Mouse (Mus musculus) left cerebral cortex, postnatal 14 days (tissue): ENCODE measurements around the gene Ttbk2. TPM values are rescaled to one million over a fixed set of nuclear protein-coding genes. Genes with fewer than 3 reads are reported as not detected.

Experiments
- DNase-seq, 2 experiments: peaks; one replicate each; pipeline ENCODE4 v3.0.0; 2021 to 2022; ENCODE audit warnings: low spot score in 2 of 2, mixed read lengths in 1 of 2
- intact Hi-C: fragments of 180-260 bp; cut with DNase I; formaldehyde crosslinking; loops from one replicate; pipeline ENCODE4 v1.15.1; 2025
- long read RNA-seq, 2 experiments: library from polyadenylated mRNA; stranded (forward); transcript quantifications; one replicate each; pipeline ENCODE4 v2.0.0; 2021
- total RNA-seq, 2 experiments: library from RNA; stranded (reverse); gene quantifications; 2 replicates each; pipeline ENCODE4 v1.2.3; 2021

Gene Ttbk2
- 10 to 100 TPM; 67.2 to 70.6 TPM for total RNA-seq
- long read RNA-seq, experiment 1, full-length matches to known transcripts = 2 of 5 reads
- long read RNA-seq, experiment 1, partial matches to known transcripts = 1 of 5 reads
- long read RNA-seq, experiment 1, other reads (novel, unspliced or antisense) = 2 of 5 reads
- long read RNA-seq, experiment 2, partial matches to known transcripts = 1 of 6 reads
- long read RNA-seq, experiment 2, other reads (novel, unspliced or antisense) = 4 of 6 reads

DNA sequence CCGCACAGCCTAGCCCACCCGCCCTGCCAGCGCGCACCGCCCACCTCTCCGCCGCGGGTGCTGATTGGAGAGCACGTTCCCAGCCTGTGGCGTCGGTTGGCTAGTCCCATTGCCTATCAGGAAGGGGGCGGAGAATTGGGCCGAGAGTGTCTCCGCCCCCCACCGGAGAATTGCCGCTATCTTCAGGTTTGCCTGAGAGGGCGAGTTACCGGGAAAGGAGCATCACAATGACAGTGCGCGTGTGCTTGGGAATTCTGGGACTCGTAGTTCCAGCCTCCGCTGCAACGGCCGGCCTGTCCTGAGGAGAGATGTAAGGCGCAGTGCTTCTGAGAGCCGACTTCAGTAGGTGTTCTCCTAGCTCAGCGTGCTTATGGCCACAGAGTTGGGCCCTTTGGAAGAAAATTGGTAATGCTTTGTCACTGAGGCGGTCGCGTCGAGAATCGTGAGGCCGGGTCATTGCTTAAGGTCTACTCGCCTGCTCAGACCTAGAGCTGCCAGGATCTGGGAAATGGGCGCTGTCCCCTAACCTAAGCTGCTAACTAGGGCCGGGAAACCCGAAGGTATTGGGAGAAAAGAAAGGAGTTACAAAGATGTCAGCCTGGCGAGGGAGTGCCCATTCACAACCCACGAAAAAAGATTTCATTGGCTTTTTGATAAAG, at the start of gene Ttbk2:
Ttbk2 (minus strand) TSS at position 181 of the 659 bp plus-strand sequence.
- DNase-seq = peak; percentile 98 to 99
- intact Hi-C loops = no loop called here

DNA sequence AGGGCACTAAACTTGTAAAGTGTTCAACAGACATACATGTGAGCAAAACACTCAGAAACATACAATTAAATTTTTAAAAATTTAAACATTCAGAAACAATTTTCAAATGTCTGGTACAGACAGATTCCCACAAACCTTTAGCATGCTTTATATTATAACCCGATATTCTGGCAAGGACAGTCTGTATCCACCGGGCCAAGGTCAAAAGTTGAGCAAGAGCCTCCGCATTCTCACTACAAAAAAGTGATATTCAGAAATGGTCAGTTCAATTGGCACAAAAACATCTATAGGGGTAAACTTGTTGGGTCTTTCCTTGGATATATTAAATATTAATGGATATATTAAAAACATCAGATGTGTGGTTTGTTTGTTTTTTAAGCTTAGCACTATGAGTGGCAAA, 46.0 kb upstream of the Ttbk2 start:
- no peak for DNase-seq
- intact Hi-C loops = no loop called here

DNA sequence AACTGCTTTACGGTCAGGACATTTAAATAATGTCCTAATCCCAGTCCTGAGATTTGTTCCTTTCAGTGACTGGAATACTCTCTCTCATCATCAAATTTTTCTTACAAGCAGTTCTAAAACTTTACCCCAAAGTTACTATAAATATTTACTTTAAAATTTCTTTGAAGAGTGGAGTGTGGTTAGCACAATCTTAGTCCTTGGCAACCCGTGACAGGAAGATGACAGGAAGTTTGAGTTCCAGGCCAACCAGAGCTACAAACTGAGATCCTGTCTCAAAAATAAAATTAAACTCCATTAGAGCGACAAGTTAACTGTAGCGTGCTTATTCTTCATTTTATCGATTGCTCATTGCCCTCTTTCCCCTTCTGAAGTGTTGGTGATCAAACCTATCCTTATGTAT, 37.2 kb upstream of the Ttbk2 start:
- intact Hi-C loops = no loop called here
- no peak for DNase-seq

DNA sequence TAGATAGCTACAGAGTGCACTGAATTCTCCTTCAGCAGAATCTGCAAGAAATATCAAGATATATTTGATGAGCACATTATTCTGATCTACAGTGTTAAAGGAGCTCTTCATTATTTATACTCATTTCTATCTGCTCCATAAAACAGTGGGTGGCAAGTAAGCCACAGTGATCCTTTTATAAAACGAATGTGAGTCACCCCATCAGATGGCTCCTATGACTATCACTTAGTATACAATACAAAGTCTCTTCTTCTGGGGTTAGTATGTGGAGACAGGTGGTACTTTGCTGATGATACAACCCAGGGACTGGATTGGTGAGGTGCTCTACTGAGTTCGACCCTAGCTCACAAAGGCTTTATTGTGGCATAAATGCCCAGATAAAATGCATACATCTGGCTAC, 22.8 kb upstream of the Ttbk2 start:
- intact Hi-C loops = no loop called here
- DNase-seq = peak in 1 of 2 experiments; percentile 17

- intact Hi-C loops = loop anchor here (2.0 kb wide), 1 partner anchor 141 kb away; no protein-coding TSS in a partner anchor
Measured at GRCm38 (mm10) chr2:120871447-120872336, 21.3 kb upstream of the Ttbk2 start.

DNA sequence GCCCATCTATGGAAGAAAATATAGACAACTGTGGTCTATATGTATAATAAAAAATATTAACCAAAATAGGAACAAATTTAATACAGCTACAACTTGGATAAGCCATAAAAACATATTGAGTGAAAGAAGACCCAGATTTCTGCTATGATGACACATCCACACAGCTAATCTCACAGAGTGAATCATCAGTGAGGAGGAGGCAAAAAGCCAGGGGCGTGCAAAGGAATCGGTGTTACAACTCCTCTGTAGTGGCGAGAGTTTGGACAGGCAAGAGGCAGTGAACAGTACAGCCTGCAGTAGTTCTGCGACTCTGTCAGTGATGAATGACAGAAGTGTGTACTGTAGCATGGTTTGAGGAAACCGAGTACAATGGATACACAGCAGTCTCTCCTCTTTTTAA, 16.9 kb upstream of the Ttbk2 start:
- intact Hi-C loops = no loop called here
- peak; percentile 41 to 51 for DNase-seq

More at GRCm38 (mm10) chr2:120871447-120872336, 21.3 kb upstream of the Ttbk2 start:
- peak; percentile 28 to 30 for DNase-seq

GRCm38 (mm10) chr2:120866561-120866960, 16.2 kb upstream of the Ttbk2 start:
- DNase-seq = peak in 1 of 2 experiments; percentile 41
- intact Hi-C loops = no loop called here

DNA sequence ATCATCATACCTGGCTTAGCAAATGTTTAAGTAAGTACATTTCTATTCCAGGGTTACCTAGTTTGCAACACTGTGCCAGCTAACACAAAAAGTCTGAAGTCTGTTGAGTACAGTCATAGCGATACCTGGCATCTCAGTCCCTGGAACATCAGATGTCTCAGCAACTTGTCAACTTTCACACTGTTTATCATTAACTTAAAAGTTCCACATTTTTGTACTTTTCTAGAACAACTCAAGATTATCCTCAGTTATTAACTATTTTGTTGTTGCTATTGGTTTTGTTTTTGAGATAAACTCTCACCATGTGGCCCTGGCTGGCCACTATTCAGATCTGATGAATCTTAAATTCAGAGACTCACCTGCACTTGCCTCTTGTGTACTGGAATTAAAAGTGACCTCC, 13.0 kb upstream of the Ttbk2 start:
- intact Hi-C loops = no loop called here
- DNase-seq = no peak

DNA sequence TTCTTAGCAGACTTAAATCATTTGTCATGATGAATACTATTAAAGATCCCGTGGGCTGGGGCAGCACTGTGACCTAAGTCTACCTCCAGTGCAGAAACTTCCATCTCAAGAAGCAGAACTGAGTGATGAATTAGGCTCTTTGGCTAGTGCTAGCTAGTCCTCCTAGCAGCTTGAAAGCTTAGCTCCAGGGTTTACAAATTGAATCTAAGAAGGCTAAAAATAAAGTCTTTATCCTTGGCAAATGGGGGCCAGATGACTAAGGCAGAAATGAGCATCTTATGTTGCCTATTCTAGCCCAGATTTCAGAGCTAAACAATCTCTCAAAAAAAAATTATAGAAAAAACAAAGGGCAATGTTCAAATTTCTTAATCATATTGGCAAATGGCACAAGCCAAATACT, 10.3 kb upstream of the Ttbk2 start:
- intact Hi-C loops = no loop called here
- no peak for DNase-seq

- intact Hi-C loops = no loop called here
- DNase-seq = no peak
Measured at GRCm38 (mm10) chr2:120858131-120858530, 7.7 kb upstream of the Ttbk2 start.

DNA sequence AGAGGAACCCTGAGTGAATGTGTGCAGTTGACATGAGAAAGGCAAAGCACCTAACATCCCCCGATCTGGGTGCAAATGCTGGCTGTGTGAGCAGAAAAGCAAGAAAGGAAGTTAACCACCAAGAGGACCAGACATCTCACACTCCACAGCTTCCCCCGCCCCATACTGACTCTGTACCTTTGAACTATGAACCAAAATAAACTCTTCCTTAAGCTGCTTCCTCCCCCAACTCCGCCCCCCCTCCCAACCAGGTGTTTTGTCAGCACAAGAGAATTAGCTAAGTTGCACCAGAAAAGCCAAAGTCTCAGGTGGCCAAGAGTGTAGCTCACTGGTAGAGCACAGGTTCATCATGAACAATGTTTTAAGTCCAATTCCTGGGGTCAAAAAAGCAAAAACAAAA, 2.7 kb upstream of the Ttbk2 start:
- no peak for DNase-seq
- intact Hi-C loops = no loop called here

- DNase-seq = no peak
- intact Hi-C loops = no loop called here
Measured at GRCm38 (mm10) chr2:120852626-120853025, 2.2 kb upstream of the Ttbk2 start.

- peak; percentile 13 to 52 for DNase-seq
- intact Hi-C loops = no loop called here
Measured at GRCm38 (mm10) chr2:120849449-120850423, 668 bp downstream of the Ttbk2 start, which contains the start of gene Cdan1. Gene Cdan1, minus strand, starts transcription at chr2:120850128.

GRCm38 (mm10) chr2:120845280-120845679, 5.1 kb downstream of the Ttbk2 start:
- intact Hi-C loops = no loop called here
- no peak for DNase-seq

- intact Hi-C loops = no loop called here
- no peak for DNase-seq
Measured at GRCm38 (mm10) chr2:120843990-120844389, 6.4 kb downstream of the Ttbk2 start.

- intact Hi-C loops = no loop called here
- no peak for DNase-seq
Measured at GRCm38 (mm10) chr2:120841211-120841610, 9.2 kb downstream of the Ttbk2 start.

- no peak for DNase-seq
- intact Hi-C loops = no loop called here
Measured at GRCm38 (mm10) chr2:120835167-120835566, 15.2 kb downstream of the Ttbk2 start.

GRCm38 (mm10) chr2:120826936-120827638, 23.3 kb downstream of the Ttbk2 start:
- intact Hi-C loops = no loop called here
- DNase-seq = no peak
